Mouse (Mus musculus) hindbrain, embryonic 14.5 days (tissue): ENCODE data around the gene Ythdf2. TPM values are rescaled to one million over a fixed set of nuclear protein-coding genes. Genes with fewer than 3 reads are reported as not detected.
"Not testable (repeated sequence)": the region's sequence is repeated elsewhere in the genome, so short reads cannot be mapped to it uniquely, and the experiment has no call there.

Experiments
- ATAC-seq: fragments of 200-750 bp; cut with Nextera tagmentation; 2 replicates; pipeline ENCODE4 v1.8.0; 2017; ENCODE audit warnings: moderate number of reproducible peaks, mild to moderate bottlenecking, moderate TSS enrichment, moderate library complexity; ENCODE audit not compliant: low FRiP score
- DNase-seq: peaks from one replicate; pipeline ENCODE4 v3.0.0-alpha.2; 2015; ENCODE audit warnings: low spot score
- H3K27ac ChIP-seq: fragments of 300-500 bp; sonication (generic); 2 replicates; pipeline ENCODE4 v1.5.1; 2014; ENCODE audit warnings: mild to moderate bottlenecking, moderate library complexity
- H3K27me3 ChIP-seq: fragments of 300-500 bp; sonication (generic); 2 replicates; pipeline ENCODE4 v1.6.1; 2014; ENCODE audit warnings: mild to moderate bottlenecking, low read length, mixed read lengths; ENCODE audit not compliant: control insufficient read depth, insufficient read depth
- H3K36me3 ChIP-seq: fragments of 300-500 bp; sonication (generic); replicated peaks from 2 replicates; pipeline ENCODE4 v1.6.1; 2014; ENCODE audit not compliant: control insufficient read depth, insufficient read depth
- H3K4me1 ChIP-seq: fragments of 300-500 bp; sonication (generic); replicated peaks from 2 replicates; pipeline ENCODE4 v1.6.1; 2014; ENCODE audit warnings: antibody characterized with exemption, low read length, mixed read lengths; ENCODE audit not compliant: control insufficient read depth, insufficient read depth
- H3K4me2 ChIP-seq: fragments of 300-500 bp; sonication (generic); replicated peaks from 2 replicates; pipeline ENCODE4 v1.6.1; 2014; ENCODE audit warnings: mild to moderate bottlenecking, moderate library complexity
- H3K4me3 ChIP-seq: fragments of 300-500 bp; sonication (generic); replicated peaks from 2 replicates; pipeline ENCODE4 v1.5.1; 2014; ENCODE audit warnings: mild to moderate bottlenecking, low read length
- H3K9ac ChIP-seq: fragments of 300-500 bp; sonication (generic); 2 replicates; pipeline ENCODE4 v1.6.1; 2014
- H3K9me3 ChIP-seq: fragments of 300-500 bp; sonication (generic); 2 replicates; pipeline ENCODE4 v1.6.1; 2016; ENCODE audit warnings: low read length; ENCODE audit not compliant: control insufficient read depth
- WGBS: fragments of 180-500 bp; shearing (Covaris S2); extraction: QIAGEN DNeasy Blood & Tissue Kit; methylation state at CpG from one replicate; pipeline ENCODE4 v1.1.7; 2014; 5-methylcytosine and 5-hydroxymethylcytosine counted together
- polyA plus RNA-seq: library from polyadenylated mRNA; unstranded; fragments of >200 nt; fragmentation: Nextera tagmentation; extraction: Ambion mirVana; gene quantifications from 2 replicates; pipeline ENCODE4 v1.2.1, GENCODE M21; 2014

Ythdf2 gene
- polyA plus RNA-seq, 1 experiment from 2014 or later: 122 TPM

- H3K9ac ChIP-seq: no peak overlapping the region
Observed at GRCm38 (mm10) chr4:132245643-132246042, 33.5 kb upstream of the Ythdf2 start.

DNA sequence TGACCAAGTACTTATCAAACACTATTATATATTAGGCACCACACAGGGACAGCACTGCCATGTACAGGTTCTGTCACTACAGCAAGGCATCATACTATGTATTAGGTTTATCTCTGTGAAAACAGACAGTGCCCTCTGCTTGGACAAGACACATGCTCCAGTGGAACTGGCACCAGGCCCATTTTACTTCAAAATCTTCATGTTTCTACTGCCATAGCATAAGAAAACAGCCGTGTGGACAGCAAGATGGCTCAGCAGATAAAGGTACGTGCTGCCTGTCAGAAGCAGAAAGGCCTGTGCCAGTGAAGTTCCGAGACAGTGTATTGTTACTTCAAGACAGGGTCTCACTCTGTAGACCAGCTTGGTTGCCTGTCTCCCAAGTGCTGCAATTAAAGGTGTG is 29.1 kb upstream of the Ythdf2 start:
- H3K9ac ChIP-seq: no peak overlapping the region
- DNase-seq (no peak), ATAC-seq (no peak)
- no peak overlapping the region for H3K27ac ChIP-seq
- no peaks in the 10 kb centered on the region for H3K9me3 ChIP-seq
- no peak overlapping the region for H3K4me3 ChIP-seq
- no peaks in the 10 kb centered on the region for H3K4me1 ChIP-seq
- H3K36me3 ChIP-seq: peaks cover 93% of the 10 kb centered on the region
- 88% methylated on average over 3 of the region's 3 CpGs for WGBS
- no peaks in the 10 kb centered on the region for H3K27me3 ChIP-seq
- H3K4me2 ChIP-seq: no peak overlapping the region

More at GRCm38 (mm10) chr4:132245643-132246042, 33.5 kb upstream of the Ythdf2 start:
- Histone ChIP-seq H3K4me3 (no peak overlapping the region), H3K27me3 (no peaks in the 10 kb centered on the region), H3K36me3 (peaks cover 91% of the 10 kb centered on the region), H3K4me2 (no peak overlapping the region), H3K9me3 (no peaks in the 10 kb centered on the region), H3K27ac (no peak overlapping the region), H3K4me1 (no peaks in the 10 kb centered on the region)
- ATAC-seq: no peak
- 93% methylated on average over 3 of the region's 3 CpGs for WGBS
- DNase-seq: no peak

- DNase-seq (no peak), ATAC-seq (no peak)
- no peak overlapping the region for H3K4me3 ChIP-seq
- no peaks in the 10 kb centered on the region for H3K9me3 ChIP-seq
- H3K4me2 ChIP-seq: no peak overlapping the region
- H3K27ac ChIP-seq: no peak overlapping the region
- H3K4me1 ChIP-seq: no peaks in the 10 kb centered on the region
- H3K9ac ChIP-seq: no peak overlapping the region
- WGBS: 94% methylated on average over 3 of the region's 3 CpGs
- H3K27me3 ChIP-seq: no peaks in the 10 kb centered on the region
- peaks cover 89% of the 10 kb centered on the region for H3K36me3 ChIP-seq
Observed at GRCm38 (mm10) chr4:132240367-132240766, 28.3 kb upstream of the Ythdf2 start.

DNA sequence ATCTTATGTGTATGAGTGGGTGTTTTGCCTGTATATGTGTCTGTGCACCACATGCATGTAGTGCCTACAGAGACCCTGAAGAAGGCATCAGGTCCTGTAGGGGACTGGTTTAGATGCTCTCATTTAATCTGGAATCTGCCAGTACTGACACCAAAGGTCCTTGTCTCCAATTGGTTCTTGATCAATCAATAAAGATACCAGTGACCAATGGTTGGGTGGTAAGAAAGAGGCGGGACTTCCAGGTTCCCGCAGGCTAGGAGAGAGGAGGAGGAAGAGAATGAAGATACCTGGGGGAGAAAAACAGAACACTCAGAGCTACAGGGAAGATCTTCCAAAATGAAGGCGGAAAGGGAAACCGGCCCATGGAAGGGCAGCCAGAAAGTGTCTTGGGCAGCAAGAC is 26.3 kb upstream of the Ythdf2 start:
- WGBS: 96% methylated on average over 4 of the region's 4 CpGs
- ATAC-seq (no peak), DNase-seq (no peak)
- Histone ChIP-seq H3K36me3 (peaks cover 90% of the 10 kb centered on the region), H3K9me3 (no peaks in the 10 kb centered on the region), H3K27me3 (no peaks in the 10 kb centered on the region), H3K27ac (no peak overlapping the region), H3K4me2 (no peak overlapping the region), H3K4me3 (no peak overlapping the region), H3K4me1 (no peaks in the 10 kb centered on the region), H3K9ac (no peak overlapping the region)

GRCm38 (mm10) chr4:132234710-132235109 is 22.6 kb upstream of the Ythdf2 start:
- Histone ChIP-seq H3K36me3 (peaks cover 89% of the 10 kb centered on the region), H3K27me3 (no peaks in the 10 kb centered on the region), H3K9me3 (no peaks in the 10 kb centered on the region), H3K9ac (no peak overlapping the region), H3K4me2 (no peak overlapping the region), H3K4me1 (no peaks in the 10 kb centered on the region), H3K27ac (no peak overlapping the region), H3K4me3 (no peak overlapping the region)
- WGBS: 94% methylated on average over 8 of the region's 8 CpGs
- no peak for DNase-seq
- no peak for ATAC-seq

DNA sequence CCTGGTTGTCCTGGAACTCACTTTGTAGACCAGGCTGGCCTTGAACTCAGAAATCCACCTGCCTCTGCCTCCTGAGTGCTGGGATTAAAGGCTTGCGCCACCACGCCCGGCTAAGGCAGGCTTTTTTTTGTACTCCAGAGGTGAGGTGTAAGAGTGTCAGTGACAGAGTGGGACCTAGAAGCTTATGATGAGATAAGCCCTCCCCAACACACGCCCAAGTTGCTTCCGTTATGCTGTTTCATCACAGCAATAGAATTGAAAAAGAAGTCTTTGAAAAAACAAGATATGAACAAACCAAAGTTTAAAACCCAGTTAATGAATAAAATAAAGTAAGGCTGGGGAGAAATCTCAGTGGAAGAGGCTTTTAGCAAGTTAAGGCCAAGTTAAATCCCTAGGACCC is 18.3 kb upstream of the Ythdf2 start:
- ATAC-seq (no peak), DNase-seq (no peak)
- no peaks in the 10 kb centered on the region for H3K27me3 ChIP-seq
- H3K27ac ChIP-seq: no peak overlapping the region
- no peak overlapping the region for H3K4me2 ChIP-seq
- peaks cover 95% of the 10 kb centered on the region for H3K36me3 ChIP-seq
- H3K9me3 ChIP-seq: no peaks in the 10 kb centered on the region
- 97% methylated on average over 5 of the region's 5 CpGs for WGBS
- H3K4me1 ChIP-seq: no peaks in the 10 kb centered on the region
- no peak overlapping the region for H3K9ac ChIP-seq
- no peak overlapping the region for H3K4me3 ChIP-seq

DNA sequence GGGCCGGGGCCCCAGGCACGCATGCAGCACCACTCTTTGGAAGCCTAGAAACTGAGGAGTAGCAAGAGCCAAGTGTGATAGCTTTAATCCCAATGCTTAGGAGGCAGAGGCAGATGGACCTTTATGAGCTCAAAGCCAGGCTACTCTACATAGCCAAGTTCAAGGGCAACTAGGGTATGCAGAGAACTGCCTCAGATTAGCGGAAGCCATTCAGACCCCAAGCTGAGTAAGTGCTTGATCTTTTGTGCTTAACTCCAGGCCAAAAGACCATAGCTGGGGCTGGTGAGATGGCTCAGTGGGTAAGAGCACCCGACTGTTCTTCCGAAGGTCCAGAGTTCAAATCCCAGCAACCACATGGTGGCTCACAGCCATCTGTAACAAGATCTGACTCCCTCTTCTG is 9.9 kb upstream of the Ythdf2 start:
- not testable (repeated sequence) for H3K4me3 ChIP-seq, DNase-seq, H3K27me3 ChIP-seq, ATAC-seq, H3K4me2 ChIP-seq, H3K9ac ChIP-seq, H3K9me3 ChIP-seq, H3K27ac ChIP-seq, H3K4me1 ChIP-seq
- 89% methylated on average over 5 of the region's 5 CpGs for WGBS
- peaks cover 48% of the 10 kb centered on the region for H3K36me3 ChIP-seq

- 80% methylated on average over 5 of the region's 6 CpGs for WGBS
- H3K4me1 ChIP-seq, H3K9ac ChIP-seq, H3K9me3 ChIP-seq, H3K27ac ChIP-seq, DNase-seq, H3K4me3 ChIP-seq, ATAC-seq, H3K27me3 ChIP-seq, H3K4me2 ChIP-seq: not testable (repeated sequence)
- H3K36me3 ChIP-seq: peaks cover 14% of the 10 kb centered on the region
Observed at GRCm38 (mm10) chr4:132218439-132218838, 6.3 kb upstream of the Ythdf2 start.

GRCm38 (mm10) chr4:132217781-132218180 is 5.7 kb upstream of the Ythdf2 start:
- DNase-seq: no peak
- WGBS: 82% methylated on average over 2 of the region's 2 CpGs
- ATAC-seq: no peak

GRCm38 (mm10) chr4:132216602-132217001 is 4.5 kb upstream of the Ythdf2 start:
- H3K4me3 ChIP-seq: no peak overlapping the region
- no peaks in the 10 kb centered on the region for H3K27me3 ChIP-seq
- H3K36me3 ChIP-seq: no peaks in the 10 kb centered on the region
- no peak overlapping the region for H3K9ac ChIP-seq
- no peak overlapping the region for H3K27ac ChIP-seq
- H3K9me3 ChIP-seq: no peaks in the 10 kb centered on the region
- no peak overlapping the region for H3K4me2 ChIP-seq
- H3K4me1 ChIP-seq: no peaks in the 10 kb centered on the region
- DNase-seq (no peak), ATAC-seq (no peak)
- 81% methylated on average over 1 of the region's 1 CpGs for WGBS

More at GRCm38 (mm10) chr4:132217781-132218180, 5.7 kb upstream of the Ythdf2 start:
- Histone ChIP-seq H3K36me3 (peaks cover 8% of the 10 kb centered on the region), H3K4me3 (no peak overlapping the region), H3K4me1 (no peaks in the 10 kb centered on the region), H3K9me3 (no peaks in the 10 kb centered on the region), H3K9ac (no peak overlapping the region), H3K4me2 (no peak overlapping the region), H3K27me3 (no peaks in the 10 kb centered on the region), H3K27ac (no peak overlapping the region)
